Mouse (Mus musculus) liver, adult 2 months (tissue): Measurements from ENCODE around the gene Gars. TPM values are rescaled to one million over a fixed set of nuclear protein-coding genes. Genes with fewer than 3 reads are reported as not detected.

ENCODE experiments used
- DNase-seq: peaks from one replicate; pipeline ENCODE4 v3.0.0-alpha.2; 2011; ENCODE audit warnings: low read depth, low spot score; ENCODE audit errors: extremely low read depth
- H3K27ac ChIP-seq: fragments of 200-500 bp; replicated peaks from 2 replicates; pipeline ENCODE4 v1.5.1; 2012; ENCODE audit warnings: low read depth, mild to moderate bottlenecking, control low read depth, inconsistent platforms, low read length; ENCODE audit not compliant: insufficient read depth
- H3K27me3 ChIP-seq: fragments of 200-500 bp; 2 replicates; pipeline ENCODE4 v1.6.1; 2012; ENCODE audit warnings: mild to moderate bottlenecking, moderate library complexity, low read length, inconsistent platforms; ENCODE audit not compliant: control insufficient read depth, insufficient read depth
- H3K36me3 ChIP-seq: fragments of 200-500 bp; 2 replicates; pipeline ENCODE4 v1.6.1; 2012; ENCODE audit warnings: low read length, inconsistent platforms; ENCODE audit not compliant: control insufficient read depth, insufficient read depth
- H3K4me1 ChIP-seq: fragments of 200-500 bp; 2 replicates; pipeline ENCODE4 v1.6.1; 2011; ENCODE audit warnings: low read length; ENCODE audit not compliant: control insufficient read depth, insufficient read depth
- H3K4me3 ChIP-seq: fragments of 200-500 bp; 2 replicates; pipeline ENCODE4 v1.5.1; 2011; ENCODE audit warnings: low read depth, mild to moderate bottlenecking, control low read depth, low read length, moderate library complexity; ENCODE audit not compliant: insufficient read depth
- H3K79me2 ChIP-seq: fragments of 200-500 bp; 2 replicates; pipeline ENCODE4 v1.6.1; 2012; ENCODE audit warnings: inconsistent platforms, mild to moderate bottlenecking, low read length, moderate library complexity; ENCODE audit not compliant: control insufficient read depth, insufficient read depth
- H3K9ac ChIP-seq: fragments of 200-500 bp; 2 replicates; pipeline ENCODE4 v1.6.1; 2012; ENCODE audit warnings: low read depth, mild to moderate bottlenecking, control low read depth, inconsistent platforms, low read length
- CTCF ChIP-seq: fragments of 200-500 bp; IDR thresholded peaks from 2 replicates; pipeline ENCODE4 v1.5.1; 2011; ENCODE audit warnings: low read depth, low read length, control low read depth
- POLR2A ChIP-seq: fragments of 200-500 bp; IDR thresholded peaks from 2 replicates; pipeline ENCODE4 v1.6.1; 2011; ENCODE audit warnings: low read length, control low read depth; ENCODE audit not compliant: insufficient read depth; ENCODE audit errors: extremely low read depth
- WGBS: fragments of 180-500 bp; shearing (Covaris S2); methylation state at CpG from one replicate; pipeline ENCODE4 v1.1.7; 2018; 5-methylcytosine and 5-hydroxymethylcytosine counted together
- polyA plus RNA-seq: library from polyadenylated mRNA; depleted of rRNA; stranded (reverse); fragments of >200 nt; gene quantifications from 2 replicates; pipeline ENCODE4 v1.2.3, GENCODE M21; 2012
- total RNA-seq: library from RNA; depleted of rRNA; stranded (reverse); fragments of >200 nt; gene quantifications from 2 replicates; pipeline ENCODE4 v1.2.3, GENCODE M21; 2014

Gene Gars
- total and polyA plus RNA-seq, 2 experiments = 18.2 to 35.7 TPM

- Histone ChIP-seq H3K27ac (no peak overlapping the region), H3K79me2 (no peaks in the 10 kb centered on the region), H3K27me3 (no peaks in the 10 kb centered on the region), H3K4me3 (no peak overlapping the region), H3K36me3 (no peaks in the 10 kb centered on the region), H3K4me1 (no peaks in the 10 kb centered on the region), H3K9ac (no peak overlapping the region)
- WGBS = 83% methylated on average over 7 of the region's 7 CpGs
- DNase-seq = no peak
- TF ChIP-seq POLR2A (no peak), CTCF (no peak)
Measured at GRCm38 (mm10) chr6:55021806-55022205, 16.0 kb upstream of the Gars start.

DNA sequence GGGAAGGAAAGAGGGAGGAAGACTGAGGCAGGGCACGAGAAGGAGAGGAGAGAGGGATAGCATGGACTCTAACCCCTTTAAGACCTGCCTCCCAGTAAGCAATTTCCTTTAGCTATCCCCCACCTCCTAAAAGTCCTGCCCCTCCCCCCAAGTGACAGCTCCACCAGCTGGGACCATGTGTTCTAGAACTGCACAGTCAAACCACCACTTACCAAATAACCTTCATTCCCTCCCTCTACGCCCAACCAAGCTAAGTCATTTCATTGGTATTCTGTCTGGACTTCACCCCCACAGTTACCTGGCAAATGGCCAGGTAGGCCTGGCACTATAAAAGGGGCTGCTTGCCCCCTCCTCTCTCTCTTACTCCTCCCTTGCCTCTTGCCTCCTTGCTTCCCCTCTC, 10.2 kb upstream of the Gars start:
- no peaks in the 10 kb centered on the region for H3K36me3 ChIP-seq
- H3K9ac ChIP-seq = no peak overlapping the region
- H3K79me2 ChIP-seq = no peaks in the 10 kb centered on the region
- DNase-seq = no peak
- whole genome bisulfite sequencing = 86% methylated on average over 2 of the region's 2 CpGs
- no peaks in the 10 kb centered on the region for H3K27me3 ChIP-seq
- no peak overlapping the region for H3K4me3 ChIP-seq
- H3K27ac ChIP-seq = no peak overlapping the region
- TF ChIP-seq CTCF = no peak
- TF ChIP-seq POLR2A = no peak
- peaks cover 5% of the 10 kb centered on the region for H3K4me1 ChIP-seq

DNA sequence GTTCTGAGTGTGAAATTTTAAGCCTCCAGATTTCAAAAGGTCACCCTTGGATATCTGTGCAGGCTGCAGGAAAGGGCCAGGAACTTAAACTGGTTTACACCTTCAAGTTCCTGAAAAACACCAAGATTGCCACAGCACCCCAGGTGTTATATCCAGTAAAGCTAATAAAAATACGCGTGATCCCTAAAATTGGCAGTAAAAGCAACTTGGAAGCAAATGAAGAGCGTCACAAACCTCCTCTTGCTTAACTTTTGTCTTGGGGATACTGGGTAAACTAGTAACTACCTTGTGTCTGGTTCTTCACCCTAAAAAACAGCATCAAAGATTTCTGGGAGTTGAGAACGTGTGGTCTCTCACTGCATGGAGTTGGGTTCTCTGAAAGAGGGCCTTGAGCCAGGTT, 1.1 kb upstream of the Gars start:
- 90% methylated on average over 4 of the region's 4 CpGs for WGBS
- Histone ChIP-seq H3K27ac (no peak overlapping the region), H3K27me3 (no peaks in the 10 kb centered on the region), H3K4me1 (no peaks in the 10 kb centered on the region), H3K9ac (no peak overlapping the region), H3K36me3 (no peaks in the 10 kb centered on the region), H3K79me2 (peaks cover 8% of the 10 kb centered on the region), H3K4me3 (no peak overlapping the region)
- TF ChIP-seq CTCF (no peak), POLR2A (no peak)
- no peak for DNase-seq

DNA sequence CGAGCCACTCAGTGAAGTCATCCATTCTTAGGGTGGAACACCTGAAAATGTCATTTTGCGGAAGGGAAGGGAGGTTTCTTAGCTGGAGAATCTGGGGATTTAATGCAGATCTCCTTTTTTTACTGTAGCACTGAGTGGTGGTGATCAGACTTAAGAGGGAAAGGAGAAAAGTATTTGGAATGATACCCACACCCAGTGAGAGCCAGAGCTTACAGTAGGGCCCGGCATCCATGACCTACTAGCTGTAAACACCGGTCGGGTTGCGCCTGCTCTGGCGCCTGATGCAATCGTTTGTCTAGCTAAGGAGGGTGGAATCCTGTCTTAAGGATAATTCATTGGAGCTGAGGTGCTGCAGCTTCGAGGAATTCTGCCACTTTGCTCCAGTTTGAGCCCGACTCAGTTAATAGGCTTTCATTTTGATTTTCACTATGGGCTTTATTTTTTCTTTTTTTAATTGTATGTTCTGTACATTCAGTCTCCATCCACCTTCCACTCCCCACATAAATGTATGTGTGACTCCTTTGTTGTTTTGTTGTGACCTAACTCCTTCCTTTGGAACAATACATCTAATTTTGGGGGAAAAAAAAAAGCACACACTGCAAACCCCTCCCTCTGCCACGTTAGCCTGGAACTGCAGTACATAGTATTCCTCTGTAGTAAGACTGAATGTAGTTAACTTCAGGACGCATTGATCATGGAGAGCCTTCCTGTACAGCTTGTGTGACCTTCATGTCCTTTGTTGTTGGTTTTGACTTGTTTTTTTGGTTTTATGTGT, 1.1 kb downstream of the Gars start:
- WGBS = 5% methylated on average over 12 of the region's 12 CpGs
- no peak overlapping the region for H3K27ac ChIP-seq
- no peaks in the 10 kb centered on the region for H3K36me3 ChIP-seq

DNA sequence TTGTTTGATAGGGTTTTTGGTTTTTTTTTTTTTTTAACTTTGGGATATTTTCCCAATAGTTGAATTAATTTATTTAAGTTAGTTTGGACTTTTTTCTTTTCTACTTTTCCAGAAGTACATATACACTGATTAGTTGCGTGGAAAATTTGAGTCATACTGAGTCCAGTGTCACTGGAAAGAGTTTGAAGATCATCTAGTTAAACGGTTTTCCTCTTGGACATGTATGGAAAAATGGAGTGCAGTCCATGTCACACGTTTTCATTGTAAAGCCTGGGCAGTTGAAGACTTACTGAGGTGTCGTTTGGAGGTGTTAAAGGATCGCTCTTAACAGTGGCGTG, 1.6 kb downstream of the Gars start:
- Histone ChIP-seq H3K4me3 (no peak overlapping the region), H3K36me3 (no peaks in the 10 kb centered on the region), H3K27ac (no peak overlapping the region), H3K9ac (no peak overlapping the region), H3K79me2 (peaks cover 23% of the 10 kb centered on the region), H3K4me1 (no peaks in the 10 kb centered on the region), H3K27me3 (no peaks in the 10 kb centered on the region)
- 84% methylated on average over 6 of the region's 6 CpGs for WGBS
- DNase-seq = no peak
- TF ChIP-seq CTCF = no peak

More for the DNA sequence above, 1.1 kb downstream of the Gars start:
- no peaks in the 10 kb centered on the region for H3K4me1 ChIP-seq
- H3K79me2 ChIP-seq = peaks cover 18% of the 10 kb centered on the region
- TF ChIP-seq POLR2A (no peak), CTCF (no peak)
- H3K4me3 ChIP-seq = peak overlapping the region; percentile 76
- peak overlapping the region; percentile 97 for H3K9ac ChIP-seq
- no peaks in the 10 kb centered on the region for H3K27me3 ChIP-seq
- DNase-seq = peak; percentile 24

DNA sequence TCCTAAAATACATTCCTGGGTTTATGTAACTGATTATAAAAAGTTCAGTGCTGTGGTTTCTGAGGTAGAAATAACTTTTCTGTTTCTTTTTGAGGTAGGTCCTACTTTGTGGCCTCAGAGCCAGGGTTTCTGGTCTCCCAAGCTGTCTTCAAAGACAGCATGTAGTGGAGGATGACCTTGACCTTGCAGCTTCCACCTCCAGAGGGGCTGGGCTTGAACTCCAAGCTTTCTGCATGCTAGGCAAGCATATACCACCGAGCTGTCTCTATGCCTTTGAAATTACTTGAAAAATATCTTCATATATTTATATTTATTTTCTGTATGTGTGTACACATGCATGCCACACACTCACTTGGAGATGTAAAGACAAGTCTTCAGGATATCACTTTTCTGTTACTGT, 2.2 kb downstream of the Gars start:
- Histone ChIP-seq H3K4me1 (no peaks in the 10 kb centered on the region), H3K9ac (no peak overlapping the region), H3K79me2 (peaks cover 24% of the 10 kb centered on the region), H3K27me3 (no peaks in the 10 kb centered on the region), H3K27ac (no peak overlapping the region), H3K36me3 (no peaks in the 10 kb centered on the region), H3K4me3 (no peak overlapping the region)
- TF ChIP-seq CTCF = no peak
- TF ChIP-seq POLR2A = no peak
- no peak for DNase-seq
- WGBS = 40% methylated on average over 1 of the region's 1 CpGs
